ENCODE assay signal across 22 mouse cellular contexts in genomic region chr4:59149043-59149442, GRCm38 (mm10). TPM values are rescaled to one million over a fixed set of nuclear protein-coding genes. Genes with fewer than 3 reads are reported as not detected.
DNase-seq lines count a peak whose midpoint lies in the region; ATAC-seq lines count a peak whose summit lies in the region.
"Had no signal": no experiment of that assay in that cellular context is flagged by ENCODE, and none has a peak within 500 bp of the region (broad histone marks: within the 10 kb centered on the region; RNA-seq: fewer than 3 reads in every experiment).

No protein-coding gene starts in this region.

- H3K27ac ChIP-seq in embryonic facial prominence, embryonic 14.5 days (replicated peaks; ENCODE audit: low read depth, low read length) = no peak overlapping the region
- H3K27ac ChIP-seq in embryonic facial prominence, embryonic 10.5 days (replicated peaks) = no peak overlapping the region
- no peak overlapping the region for H3K27ac ChIP-seq in liver, embryonic 12.5 days
- H3K27ac ChIP-seq: forebrain, embryonic 13.5 days; hindbrain, postnatal 0 days; layer of hippocampus, adult 2 months; limb, embryonic 10.5 days; liver, embryonic 13.5 days; midbrain, embryonic 15.5 days had no signal

- no peak for ATAC-seq in embryonic facial prominence, embryonic 14.5 days (ENCODE audit: low read depth)
- ATAC-seq in liver, embryonic 12.5 days = no peak
- ATAC-seq: forebrain, embryonic 13.5 days; hindbrain, postnatal 0 days; midbrain, embryonic 15.5 days had no signal

- no peaks in the 10 kb centered on the region for H3K27me3 ChIP-seq in embryonic facial prominence, embryonic 14.5 days (replicated peaks; ENCODE audit: control insufficient read depth, insufficient read depth, low read length)
- H3K27me3 ChIP-seq in embryonic facial prominence, embryonic 10.5 days (replicated peaks; ENCODE audit: low read depth, poor library complexity, severe bottlenecking) = no peaks in the 10 kb centered on the region
- H3K27me3 ChIP-seq in liver, embryonic 12.5 days (replicated peaks) = no peaks in the 10 kb centered on the region
- H3K27me3 ChIP-seq: forebrain, embryonic 13.5 days; liver, embryonic 13.5 days; megakaryocyte, embryonic 14.5 days; midbrain, embryonic 15.5 days had no signal

- no peaks in the 10 kb centered on the region for H3K36me3 ChIP-seq in embryonic facial prominence, embryonic 14.5 days (ENCODE audit: control insufficient read depth, insufficient read depth, low read length)
- H3K36me3 ChIP-seq in embryonic facial prominence, embryonic 10.5 days (replicated peaks) = no peaks in the 10 kb centered on the region
- H3K36me3 ChIP-seq in liver, embryonic 12.5 days = no peaks in the 10 kb centered on the region
- H3K36me3 ChIP-seq: limb, embryonic 10.5 days; liver, embryonic 13.5 days; midbrain, embryonic 15.5 days had no signal

- H3K4me1 ChIP-seq in embryonic facial prominence, embryonic 14.5 days (ENCODE audit: control insufficient read depth, insufficient read depth, low read length) = no peaks in the 10 kb centered on the region
- H3K4me1 ChIP-seq in embryonic facial prominence, embryonic 10.5 days = no peaks in the 10 kb centered on the region
- peaks cover 25% of the 10 kb centered on the region for H3K4me1 ChIP-seq in liver, embryonic 12.5 days
- H3K4me1 ChIP-seq: limb, embryonic 10.5 days; midbrain, embryonic 15.5 days had no signal

- H3K4me2 ChIP-seq in embryonic facial prominence, embryonic 14.5 days (ENCODE audit: low read depth, low read length) = no peak overlapping the region
- H3K4me2 ChIP-seq in liver, embryonic 12.5 days = no peak overlapping the region
- H3K4me2 ChIP-seq: forebrain, embryonic 13.5 days; liver, embryonic 13.5 days; midbrain, embryonic 15.5 days had no signal

- no peak overlapping the region for H3K4me3 ChIP-seq in embryonic facial prominence, embryonic 14.5 days (ENCODE audit: low read depth, low read length)
- no peak overlapping the region for H3K4me3 ChIP-seq in embryonic facial prominence, embryonic 10.5 days
- no peak overlapping the region for H3K4me3 ChIP-seq in liver, embryonic 12.5 days
- H3K4me3 ChIP-seq: forebrain, embryonic 13.5 days; layer of hippocampus, adult 2 months; limb, embryonic 10.5 days; liver, embryonic 13.5 days; megakaryocyte, embryonic 14.5 days; midbrain, embryonic 15.5 days had no signal

- peak; percentile 5 for DNase-seq in embryonic facial prominence, embryonic 14.5 days (ENCODE audit: low spot score)
- DNase-seq in embryonic facial prominence, embryonic 10.5 days (ENCODE audit: low spot score) = no peak
- DNase-seq in liver (peak; percentile 13), 416B (ENCODE audit: low read depth) (peak; percentile 62)
- peak; percentile 7 for DNase-seq in brain, adult 2 months (ENCODE audit: low read depth, low spot score)
- DNase-seq in gastrocnemius, adult 18-20 months (ENCODE audit: low spot score) = no peak
- no peak for DNase-seq in cerebellum, postnatal 36 days
- DNase-seq: cerebellum, adult 9-11 months; gastrocnemius, postnatal 25 days; heart, postnatal 36 days; kidney, adult 9 months; liver, embryonic 13.5 days; lung, postnatal 14 days; thymus, postnatal 36 days had no signal

- 82% methylated on average over 5 of the region's 5 CpGs for WGBS in embryonic facial prominence, embryonic 14.5 days
- 79% methylated on average over 5 of the region's 5 CpGs for WGBS in embryonic facial prominence, embryonic 10.5 days
- 50% methylated on average over 5 of the region's 5 CpGs for WGBS in liver, embryonic 12.5 days (ENCODE audit: insufficient replicate concordance)

- H3K9ac ChIP-seq in embryonic facial prominence, embryonic 14.5 days (ENCODE audit: low read depth, low read length) = no peak overlapping the region
- no peak overlapping the region for H3K9ac ChIP-seq in liver, embryonic 12.5 days
- H3K9ac ChIP-seq: forebrain, embryonic 13.5 days; liver, embryonic 13.5 days; midbrain, embryonic 15.5 days had no signal

- H3K9me3 ChIP-seq in embryonic facial prominence, embryonic 14.5 days (ENCODE audit: control insufficient read depth, low read length) = no peaks in the 10 kb centered on the region
- H3K9me3 ChIP-seq in embryonic facial prominence, embryonic 10.5 days = no peaks in the 10 kb centered on the region
- H3K9me3 ChIP-seq in liver, embryonic 12.5 days (replicated peaks) = no peaks in the 10 kb centered on the region
- H3K9me3 ChIP-seq: forebrain, embryonic 13.5 days; G1E; limb, embryonic 10.5 days; liver, embryonic 13.5 days; megakaryocyte, embryonic 14.5 days; midbrain, embryonic 15.5 days had no signal

RNA-seq across cellular contexts. Expression of gene AI481877, which starts 10.3 kb away (rescaled TPM):
- polyA plus RNA-seq in embryonic facial prominence, embryonic 14.5 days (2014; fragmentation: Nextera tagmentation; extraction: Ambion mirVana) = not detected in 2 replicates
- polyA plus RNA-seq in embryonic facial prominence, embryonic 10.5 days (2016; fragmentation: Nextera tagmentation; extraction: Ambion mirVana) = 0.03 TPM in 1 of 2 replicates, not detected in the other
- polyA plus RNA-seq in liver, embryonic 12.5 days (2016; fragmentation: Nextera tagmentation; extraction: Ambion mirVana) = not detected in 2 replicates
- not detected for total RNA-seq in gastrocnemius, adult 18-20 months (2021)
- total RNA-seq: gastrocnemius, postnatal 25 days; heart, postnatal 36 days; hindbrain, postnatal 0 days; layer of hippocampus, adult 2 months had no signal
- polyA plus RNA-seq: forebrain, embryonic 13.5 days; G1E; limb, embryonic 10.5 days; liver, embryonic 13.5 days had no signal

RNA-seq across cellular contexts. Expression of gene Ugcg, which starts 40.0 kb away (rescaled TPM):
- 12.3 and 13.3 TPM in 2 replicates for polyA plus RNA-seq in embryonic facial prominence, embryonic 14.5 days (2014; fragmentation: Nextera tagmentation; extraction: Ambion mirVana)
- polyA plus RNA-seq in embryonic facial prominence, embryonic 10.5 days (2016; fragmentation: Nextera tagmentation; extraction: Ambion mirVana) = 9.1 and 9.9 TPM in 2 replicates
- 14.2 and 14.4 TPM in 2 replicates for polyA plus RNA-seq in liver, embryonic 12.5 days (2016; fragmentation: Nextera tagmentation; extraction: Ambion mirVana)
- total RNA-seq in gastrocnemius, adult 18-20 months (2021) = 1 to 10 TPM; 5.5 to 6.2 TPM

Comparison
In these comparisons a context has a peak if more than half of its experiments do, and no peak if none do; other contexts are left out.
1. DNase-seq: peak in embryonic facial prominence, embryonic 14.5 days (single experiment), liver (single experiment), 416B (single experiment) and brain, adult 2 months (single experiment); none in embryonic facial prominence, embryonic 10.5 days (single experiment), gastrocnemius, adult 18-20 months (single experiment) and cerebellum, postnatal 36 days (0 of 2).